Mouse (Mus musculus): Measurements from ENCODE around the gene Sgo1. TPM values are rescaled to one million over a fixed set of nuclear protein-coding genes. Genes with fewer than 3 reads are reported as not detected.
"Not testable (repeated sequence)": the region's sequence is repeated elsewhere in the genome, so short reads cannot be mapped to it uniquely, and the experiment has no call there.

Sgo1 gene
- polyA plus RNA-seq, 1 experiment from 2014 or later: 42.1 TPM

GRCm38 (mm10) chr17:53678716-53679115 lies 10.4 kb downstream of the Sgo1 start:
- H3K9ac ChIP-seq (ENCODE audit: low read length): no peak overlapping the region
- H3K27me3 ChIP-seq (ENCODE audit: control insufficient read depth, insufficient read depth, low read depth, low read length): no peaks in the 10 kb centered on the region
- H3K9me3 ChIP-seq (ENCODE audit: control insufficient read depth, low read length): no peaks in the 10 kb centered on the region
- no peak for ATAC-seq (ENCODE audit: low read depth)
- H3K36me3 ChIP-seq (ENCODE audit: control insufficient read depth, insufficient read depth, low read length): peaks cover 26% of the 10 kb centered on the region
- H3K27ac ChIP-seq (ENCODE audit: low read length): no peak overlapping the region
- H3K4me2 ChIP-seq (ENCODE audit: low read depth, low read length): no peak overlapping the region
- H3K4me3 ChIP-seq (ENCODE audit: low read length): no peak overlapping the region
- WGBS: 85% methylated on average over 8 of the region's 8 CpGs
- no peaks in the 10 kb centered on the region for H3K4me1 ChIP-seq (replicated peaks; ENCODE audit: control insufficient read depth, insufficient read depth, low read length)

- Histone ChIP-seq H3K9ac (ENCODE audit: low read length) (no peak overlapping the region), H3K27ac (ENCODE audit: low read length) (no peak overlapping the region), H3K4me2 (ENCODE audit: low read depth, low read length) (no peak overlapping the region), H3K4me3 (ENCODE audit: low read length) (no peak overlapping the region), H3K9me3 (ENCODE audit: control insufficient read depth, low read length) (no peaks in the 10 kb centered on the region), H3K4me1 (replicated peaks; ENCODE audit: control insufficient read depth, insufficient read depth, low read length) (no peaks in the 10 kb centered on the region), H3K27me3 (ENCODE audit: control insufficient read depth, insufficient read depth, low read depth, low read length) (no peaks in the 10 kb centered on the region), H3K36me3 (ENCODE audit: control insufficient read depth, insufficient read depth, low read length) (peaks cover 23% of the 10 kb centered on the region)
- no peak for ATAC-seq (ENCODE audit: low read depth)
- WGBS: 86% methylated on average over 8 of the region's 8 CpGs
These were observed 18.7 kb downstream of the Sgo1 start for GRCm38 (mm10) chr17:53670453-53670852.

DNA sequence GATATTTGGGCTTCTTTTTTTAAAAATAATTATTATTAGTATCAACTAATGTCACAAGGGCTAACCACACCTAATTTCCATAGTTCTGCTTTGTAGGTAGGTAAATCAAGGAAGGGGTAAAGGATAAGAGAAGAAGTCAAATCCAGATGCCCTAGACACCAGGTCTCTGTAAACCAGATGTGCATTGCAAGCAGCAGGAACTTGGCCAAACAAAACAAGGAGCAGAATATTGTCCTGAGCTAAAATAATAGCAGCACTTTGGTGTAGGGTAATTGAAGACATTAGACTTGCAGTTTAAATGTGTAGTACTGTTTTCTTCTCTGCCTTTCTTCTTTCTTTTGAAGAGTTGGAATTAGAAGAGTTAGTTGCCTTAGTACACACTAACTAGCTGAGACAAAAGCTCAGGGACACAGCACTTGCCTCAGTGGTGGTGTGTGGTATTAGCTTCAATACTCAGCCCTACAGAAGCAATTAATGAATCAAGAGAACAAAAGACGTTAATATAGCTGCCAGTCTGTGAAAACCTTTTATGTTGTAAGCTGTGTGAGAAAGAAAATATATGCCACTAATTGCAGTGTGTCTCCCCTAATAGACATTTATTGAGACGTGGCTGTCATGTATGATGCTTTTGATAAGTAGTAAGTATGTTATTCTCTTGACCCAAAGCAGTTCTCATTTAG lies 24.3 kb downstream of the Sgo1 start:
- no peak overlapping the region for H3K27ac ChIP-seq (ENCODE audit: low read length)
- H3K27me3 ChIP-seq (ENCODE audit: control insufficient read depth, insufficient read depth, low read depth, low read length): no peaks in the 10 kb centered on the region
- no peaks in the 10 kb centered on the region for H3K4me1 ChIP-seq (replicated peaks; ENCODE audit: control insufficient read depth, insufficient read depth, low read length)
- H3K4me2 ChIP-seq (ENCODE audit: low read depth, low read length): no peak overlapping the region
- no peaks in the 10 kb centered on the region for H3K9me3 ChIP-seq (ENCODE audit: control insufficient read depth, low read length)
- H3K4me3 ChIP-seq (ENCODE audit: low read length): no peak overlapping the region
- peaks cover 6% of the 10 kb centered on the region for H3K36me3 ChIP-seq (ENCODE audit: control insufficient read depth, insufficient read depth, low read length)
- ATAC-seq (ENCODE audit: low read depth): no peak
- no peak overlapping the region for H3K9ac ChIP-seq (ENCODE audit: low read length)
- WGBS: 73% methylated on average over 2 of the region's 2 CpGs

DNA sequence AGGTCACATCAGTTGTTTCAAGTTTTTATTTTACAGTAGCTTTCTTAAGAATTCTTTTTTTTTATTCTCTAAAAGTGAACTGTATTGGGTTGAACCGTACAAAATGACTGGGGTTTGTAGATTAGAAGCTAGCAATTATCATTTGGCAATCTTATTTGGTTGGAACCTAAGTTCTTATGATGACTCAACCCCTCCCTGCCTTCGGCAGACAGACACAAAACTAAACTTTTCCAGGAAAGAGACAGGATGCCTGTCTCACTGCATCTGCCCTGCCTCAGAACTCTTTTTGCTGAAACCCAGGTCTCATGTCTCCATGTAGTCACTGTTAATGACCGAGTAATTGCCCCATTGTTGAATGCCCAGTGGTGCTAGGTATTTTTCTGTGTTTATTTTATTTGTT lies 24.9 kb downstream of the Sgo1 start:
- Histone ChIP-seq H3K27ac (ENCODE audit: low read length) (no peak overlapping the region), H3K27me3 (ENCODE audit: control insufficient read depth, insufficient read depth, low read depth, low read length) (no peaks in the 10 kb centered on the region), H3K9me3 (ENCODE audit: control insufficient read depth, low read length) (no peaks in the 10 kb centered on the region), H3K4me1 (replicated peaks; ENCODE audit: control insufficient read depth, insufficient read depth, low read length) (no peaks in the 10 kb centered on the region), H3K4me3 (ENCODE audit: low read length) (no peak overlapping the region), H3K4me2 (ENCODE audit: low read depth, low read length) (no peak overlapping the region), H3K9ac (ENCODE audit: low read length) (no peak overlapping the region), H3K36me3 (ENCODE audit: control insufficient read depth, insufficient read depth, low read length) (peaks cover 2% of the 10 kb centered on the region; the same call in 1 of the 2 replicates)
- 86% methylated on average over 3 of the region's 3 CpGs for WGBS
- ATAC-seq (ENCODE audit: low read depth): no peak

- Histone ChIP-seq H3K4me2 (ENCODE audit: low read depth, low read length) (no peak overlapping the region), H3K4me3 (ENCODE audit: low read length) (no peak overlapping the region), H3K27me3 (ENCODE audit: control insufficient read depth, insufficient read depth, low read depth, low read length) (no peaks in the 10 kb centered on the region), H3K9ac (ENCODE audit: low read length) (no peak overlapping the region), H3K36me3 (ENCODE audit: control insufficient read depth, insufficient read depth, low read length) (peaks cover 2% of the 10 kb centered on the region; the same call in 1 of the 2 replicates), H3K4me1 (replicated peaks; ENCODE audit: control insufficient read depth, insufficient read depth, low read length) (no peaks in the 10 kb centered on the region), H3K27ac (ENCODE audit: low read length) (no peak overlapping the region), H3K9me3 (ENCODE audit: control insufficient read depth, low read length) (no peaks in the 10 kb centered on the region)
- no peak for ATAC-seq (ENCODE audit: low read depth)
- WGBS: 73% methylated on average over 6 of the region's 6 CpGs
These were observed 27.9 kb downstream of the Sgo1 start for GRCm38 (mm10) chr17:53661056-53661840.

GRCm38 (mm10) chr17:53659738-53660137 lies 29.4 kb downstream of the Sgo1 start:
- Histone ChIP-seq H3K36me3 (ENCODE audit: control insufficient read depth, insufficient read depth, low read length) (peaks cover 2% of the 10 kb centered on the region; the same call in 1 of the 2 replicates), H3K9ac (ENCODE audit: low read length) (no peak overlapping the region), H3K9me3 (ENCODE audit: control insufficient read depth, low read length) (no peaks in the 10 kb centered on the region), H3K27me3 (ENCODE audit: control insufficient read depth, insufficient read depth, low read depth, low read length) (no peaks in the 10 kb centered on the region), H3K4me3 (ENCODE audit: low read length) (no peak overlapping the region), H3K4me2 (ENCODE audit: low read depth, low read length) (no peak overlapping the region), H3K27ac (ENCODE audit: low read length) (no peak overlapping the region), H3K4me1 (replicated peaks; ENCODE audit: control insufficient read depth, insufficient read depth, low read length) (no peaks in the 10 kb centered on the region)
- ATAC-seq (ENCODE audit: low read depth): no peak
- WGBS: 56% methylated on average over 4 of the region's 4 CpGs

DNA sequence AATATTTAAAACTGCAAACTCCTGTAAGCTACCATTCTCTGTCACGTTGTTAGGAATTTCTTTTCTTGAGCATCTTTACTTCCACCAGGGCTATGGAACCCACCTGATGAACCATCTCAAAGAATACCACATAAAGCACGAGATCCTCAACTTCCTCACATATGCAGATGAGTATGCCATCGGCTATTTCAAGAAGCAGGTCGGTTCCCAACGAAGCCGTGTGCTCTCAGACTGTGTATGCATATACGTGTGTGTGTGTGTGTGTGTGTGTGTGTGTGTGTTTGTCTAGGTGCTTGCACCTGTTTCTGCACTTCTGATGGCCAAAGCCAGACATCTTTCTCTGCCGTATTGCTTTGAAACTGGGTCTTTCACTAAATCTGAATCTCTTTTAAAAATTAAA lies 29.9 kb downstream of the Sgo1 start:
- WGBS: 77% methylated on average over 8 of the region's 8 CpGs
- peaks cover 2% of the 10 kb centered on the region for H3K36me3 ChIP-seq (ENCODE audit: control insufficient read depth, insufficient read depth, low read length)
- no peak overlapping the region for H3K4me2 ChIP-seq (ENCODE audit: low read depth, low read length)
- H3K9me3 ChIP-seq (ENCODE audit: control insufficient read depth, low read length): no peaks in the 10 kb centered on the region
- H3K4me3 ChIP-seq (ENCODE audit: low read length): no peak overlapping the region
- H3K4me1 ChIP-seq (replicated peaks; ENCODE audit: control insufficient read depth, insufficient read depth, low read length): no peaks in the 10 kb centered on the region
- no peak overlapping the region for H3K9ac ChIP-seq (ENCODE audit: low read length)
- no peak for ATAC-seq (ENCODE audit: low read depth)
- no peaks in the 10 kb centered on the region for H3K27me3 ChIP-seq (ENCODE audit: control insufficient read depth, insufficient read depth, low read depth, low read length)
- H3K27ac ChIP-seq (ENCODE audit: low read length): no peak overlapping the region

- no peak overlapping the region for H3K9ac ChIP-seq (ENCODE audit: low read length)
- no peak overlapping the region for H3K27ac ChIP-seq (ENCODE audit: low read length)
- H3K36me3 ChIP-seq (ENCODE audit: control insufficient read depth, insufficient read depth, low read length): peaks cover 7% of the 10 kb centered on the region
- H3K4me1 ChIP-seq (replicated peaks; ENCODE audit: control insufficient read depth, insufficient read depth, low read length): no peaks in the 10 kb centered on the region
- H3K4me3 ChIP-seq (ENCODE audit: low read length): no peak overlapping the region
- no peaks in the 10 kb centered on the region for H3K27me3 ChIP-seq (ENCODE audit: control insufficient read depth, insufficient read depth, low read depth, low read length)
- no peaks in the 10 kb centered on the region for H3K9me3 ChIP-seq (ENCODE audit: control insufficient read depth, low read length)
- WGBS: 87% methylated on average over 2 of the region's 2 CpGs
- no peak for ATAC-seq (ENCODE audit: low read depth)
- no peak overlapping the region for H3K4me2 ChIP-seq (ENCODE audit: low read depth, low read length)
These were observed 30.5 kb downstream of the Sgo1 start for GRCm38 (mm10) chr17:53658668-53659067.

DNA sequence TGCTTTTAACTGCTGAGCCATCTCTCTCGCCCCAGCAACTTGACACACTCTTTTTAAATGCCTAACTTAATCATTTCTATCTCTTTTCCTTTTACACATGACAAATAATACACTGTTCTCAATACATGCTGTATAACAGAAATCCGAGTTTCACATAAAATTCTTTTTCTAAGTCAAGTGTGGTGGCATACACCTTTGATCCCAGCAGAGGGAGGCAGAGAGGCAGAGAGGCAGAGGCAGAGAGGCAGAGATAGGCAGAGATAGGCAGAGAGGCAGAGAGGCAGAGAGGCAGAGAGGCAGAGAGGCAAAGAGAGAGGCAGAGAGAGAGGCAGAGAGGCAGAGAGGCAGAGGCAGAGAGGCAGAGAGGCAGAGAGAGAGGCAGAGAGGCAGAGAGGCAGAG lies 31.7 kb downstream of the Sgo1 start:
- not testable (repeated sequence) for H3K4me1 ChIP-seq (replicated peaks; ENCODE audit: control insufficient read depth, insufficient read depth, low read length); H3K36me3 ChIP-seq (ENCODE audit: control insufficient read depth, insufficient read depth, low read length); H3K9ac ChIP-seq (ENCODE audit: low read length); H3K27ac ChIP-seq (ENCODE audit: low read length); ATAC-seq (ENCODE audit: low read depth); H3K27me3 ChIP-seq (ENCODE audit: control insufficient read depth, insufficient read depth, low read depth, low read length); H3K4me2 ChIP-seq (ENCODE audit: low read depth, low read length); H3K4me3 ChIP-seq (ENCODE audit: low read length); H3K9me3 ChIP-seq (ENCODE audit: control insufficient read depth, low read length)
- 53% methylated on average over 2 of the region's 2 CpGs for WGBS
